Mouse (Mus musculus) G1E (cell line): ENCODE measurements around the gene 1700029H14Rik. TPM values are rescaled to one million over a fixed set of nuclear protein-coding genes. Genes with fewer than 3 reads are reported as not detected.

ENCODE experiments used
- ATAC-seq: 2 replicates; pipeline ENCODE4 v1.8.0; 2016; ENCODE audit warnings: mild to moderate bottlenecking; ENCODE audit not compliant: insufficient number of reproducible peaks, poor library complexity, low FRiP score, severe bottlenecking; ENCODE audit errors: extremely low read depth
- DNase-seq: peaks from one replicate; pipeline ENCODE4 v3.0.0; 2012; ENCODE audit warnings: low spot score
- H3K27me3 ChIP-seq: 2 replicates; pipeline ENCODE4 v1.6.1; 2012; ENCODE audit warnings: mild to moderate bottlenecking, low read length, inconsistent platforms; ENCODE audit not compliant: insufficient read depth
- H3K36me3 ChIP-seq: replicated peaks from 2 replicates; pipeline ENCODE3; 2012; ENCODE audit warnings: mild to moderate bottlenecking, inconsistent platforms
- H3K4me1 ChIP-seq: 2 replicates; pipeline ENCODE4 v1.6.1; 2012; ENCODE audit warnings: low read depth, low read length, inconsistent platforms, mixed read lengths; ENCODE audit not compliant: insufficient read depth
- H3K4me3 ChIP-seq: 2 replicates; pipeline ENCODE4 v1.5.1; 2012; ENCODE audit warnings: low read depth, mild to moderate bottlenecking, inconsistent platforms, low read length, moderate library complexity, mixed read lengths
- H3K9me3 ChIP-seq: replicated peaks from 2 replicates; pipeline ENCODE4 v1.6.1; 2012; ENCODE audit warnings: inconsistent platforms
- CTCF ChIP-seq: IDR thresholded peaks from 2 replicates; pipeline ENCODE4 v1.5.1; 2012; ENCODE audit warnings: low read depth, low read length, inconsistent platforms, mixed read lengths
- GATA1 ChIP-seq: IDR thresholded peaks from 2 replicates; pipeline ENCODE4 v1.6.1; 2012; ENCODE audit warnings: borderline replicate concordance, low read length, inconsistent platforms, mixed read lengths
- GATA2 ChIP-seq: IDR thresholded peaks from 2 replicates; pipeline ENCODE4 v1.6.1; 2012; ENCODE audit warnings: low read depth, low read length, inconsistent platforms, borderline replicate concordance
- POLR2AphosphoS5 ChIP-seq: IDR thresholded peaks from 2 replicates; pipeline ENCODE4 v1.6.1; 2012; ENCODE audit warnings: low read depth, low read length, inconsistent platforms; ENCODE audit not compliant: insufficient replicate concordance
- TAL1 ChIP-seq: conservative IDR thresholded peaks from 2 replicates; pipeline ENCODE4 v1.6.1; 2012; ENCODE audit warnings: low read depth, low read length, inconsistent platforms, mixed read lengths
- polyA plus RNA-seq: library from polyadenylated mRNA; stranded (reverse); fragments of >175 nt; gene quantifications from 2 replicates; pipeline ENCODE4 v1.2.3, GENCODE M21; 2012
- total RNA-seq, 2 experiments: library from RNA; stranded (forward) in 1 of 2; stranded (reverse) in 1 of 2; fragments of 200-1000 nt in 1 of 2; fragments of >200 nt in 1 of 2; fragmentation: Nextera tagmentation in 1 of 2; gene quantifications; 2 replicates each; pipeline ENCODE4 v1.2.3; 2014 to 2017

Gene 1700029H14Rik
- total and polyA plus RNA-seq, 3 experiments = 0.05 TPM; not detected in 2

DNA sequence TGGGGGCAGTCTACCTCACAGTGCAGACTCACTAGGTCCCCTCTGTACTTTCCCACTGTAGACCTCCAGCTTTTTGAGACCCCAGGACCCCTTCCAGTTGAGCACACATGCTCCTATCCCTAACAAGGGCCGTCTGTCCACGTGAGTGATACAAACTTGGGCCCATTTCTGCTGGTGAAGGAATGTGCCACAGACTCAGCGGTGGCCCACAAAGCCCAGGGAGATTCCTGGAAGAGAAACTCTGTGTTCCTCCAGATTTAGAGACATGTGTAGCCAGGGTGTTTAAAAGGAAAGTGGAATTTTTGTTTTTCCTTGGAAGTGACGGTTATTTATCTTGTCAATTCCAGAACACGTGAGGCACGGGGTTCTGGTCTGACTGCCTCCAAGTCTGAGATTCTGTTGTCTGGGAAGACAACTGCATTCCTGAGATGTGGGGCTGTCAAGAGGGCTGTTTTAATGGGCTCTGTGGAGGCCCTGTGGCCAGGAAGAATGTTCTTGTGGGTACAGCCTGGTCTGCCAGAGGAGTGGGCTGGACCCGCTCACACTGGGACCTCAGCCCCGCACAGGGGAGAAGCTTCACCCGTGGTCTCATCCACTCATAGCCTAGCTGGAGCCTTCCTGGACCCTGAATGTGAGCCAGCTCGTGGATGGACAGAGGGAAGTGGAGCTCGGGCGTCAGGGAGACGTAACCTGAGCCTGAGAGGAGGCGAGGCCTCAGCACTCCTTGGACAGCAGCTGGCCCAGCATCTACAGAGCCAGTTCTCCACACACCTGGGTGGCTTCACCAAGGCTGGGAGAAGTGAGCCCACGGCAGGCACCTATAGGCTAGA, 33.0 kb downstream of the 1700029H14Rik start:
- ATAC-seq (no peak), DNase-seq (no peak)
- TF ChIP-seq GATA1 (no peak), GATA2 (no peak), POLR2AphosphoS5 (no peak), TAL1 (no peak), CTCF (no peak)
- H3K9me3 ChIP-seq = no peaks in the 10 kb centered on the region
- H3K27me3 ChIP-seq = no peaks in the 10 kb centered on the region; the same call in 1 of the 2 replicates
- no peaks in the 10 kb centered on the region for H3K36me3 ChIP-seq
- no peaks in the 10 kb centered on the region for H3K4me1 ChIP-seq
- no peak overlapping the region for H3K4me3 ChIP-seq

DNA sequence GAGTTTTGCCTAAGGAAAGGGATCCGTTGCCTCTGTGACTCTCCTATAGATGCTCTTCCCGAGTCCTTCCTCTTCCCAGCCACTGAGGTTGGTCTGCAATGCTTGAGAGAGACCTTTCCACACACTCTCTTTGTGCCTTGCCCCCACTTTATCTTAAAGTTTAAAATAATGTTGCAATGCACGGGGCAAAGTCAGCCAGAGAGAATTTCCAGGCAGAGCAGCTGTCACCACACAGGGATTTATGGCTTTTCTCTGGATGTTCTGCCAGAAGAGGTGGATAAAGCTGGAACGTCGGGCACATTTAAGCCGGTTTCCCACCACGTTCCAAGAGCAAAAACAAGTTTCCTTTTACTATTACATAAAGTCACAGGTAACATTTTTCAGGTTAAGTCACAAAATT, 40.9 kb downstream of the 1700029H14Rik start:
- no peaks in the 10 kb centered on the region for H3K4me1 ChIP-seq
- no peaks in the 10 kb centered on the region; the same call in 1 of the 2 replicates for H3K27me3 ChIP-seq
- H3K36me3 ChIP-seq = no peaks in the 10 kb centered on the region
- no peak overlapping the region for H3K4me3 ChIP-seq
- no peaks in the 10 kb centered on the region for H3K9me3 ChIP-seq
- no peak for ATAC-seq
- no peak for TF ChIP-seq GATA2
- no peak for TF ChIP-seq POLR2AphosphoS5
- no peak for TF ChIP-seq TAL1
- no peak for TF ChIP-seq GATA1
- TF ChIP-seq CTCF = no peak
- DNase-seq = no peak

- Histone ChIP-seq H3K9me3 (no peaks in the 10 kb centered on the region), H3K4me1 (no peaks in the 10 kb centered on the region), H3K4me3 (no peak overlapping the region), H3K27me3 (peaks cover 2% of the 10 kb centered on the region), H3K36me3 (no peaks in the 10 kb centered on the region)
- TF ChIP-seq TAL1 = no peak
- no peak for TF ChIP-seq CTCF
- TF ChIP-seq GATA2 = no peak
- TF ChIP-seq POLR2AphosphoS5 = no peak
- TF ChIP-seq GATA1 = no peak
- DNase-seq (no peak), ATAC-seq (no peak)
Measured at GRCm38 (mm10) chr8:13520349-13520748, 41.9 kb downstream of the 1700029H14Rik start.

GRCm38 (mm10) chr8:13519503-13519902, 42.8 kb downstream of the 1700029H14Rik start:
- no peak for DNase-seq
- Histone ChIP-seq H3K27me3 (peaks cover 2% of the 10 kb centered on the region; the same call in 1 of the 2 replicates), H3K36me3 (no peaks in the 10 kb centered on the region), H3K4me3 (no peak overlapping the region), H3K4me1 (no peaks in the 10 kb centered on the region), H3K9me3 (no peaks in the 10 kb centered on the region)
- no peak for ATAC-seq
- no peak for TF ChIP-seq POLR2AphosphoS5
- no peak for TF ChIP-seq CTCF
- TF ChIP-seq GATA2 = no peak
- TF ChIP-seq GATA1 = no peak
- no peak for TF ChIP-seq TAL1

GRCm38 (mm10) chr8:13517284-13517781, 44.9 kb downstream of the 1700029H14Rik start:
- DNase-seq (no peak), ATAC-seq (no peak)
- no peaks in the 10 kb centered on the region for H3K36me3 ChIP-seq
- TF ChIP-seq CTCF = no peak
- TF ChIP-seq POLR2AphosphoS5 = no peak
- TF ChIP-seq GATA2 = no peak
- TF ChIP-seq GATA1 = no peak
- no peak for TF ChIP-seq TAL1
- H3K4me3 ChIP-seq = no peak overlapping the region
- H3K27me3 ChIP-seq = peaks cover 2% of the 10 kb centered on the region
- H3K4me1 ChIP-seq = no peaks in the 10 kb centered on the region
- H3K9me3 ChIP-seq = no peaks in the 10 kb centered on the region

GRCm38 (mm10) chr8:13516728-13517127, 45.5 kb downstream of the 1700029H14Rik start:
- H3K36me3 ChIP-seq = no peaks in the 10 kb centered on the region
- no peaks in the 10 kb centered on the region for H3K4me1 ChIP-seq
- H3K4me3 ChIP-seq = no peak overlapping the region
- ATAC-seq (no peak), DNase-seq (no peak)
- no peaks in the 10 kb centered on the region for H3K9me3 ChIP-seq
- TF ChIP-seq GATA1 = no peak
- no peak for TF ChIP-seq TAL1
- TF ChIP-seq GATA2 = no peak
- TF ChIP-seq POLR2AphosphoS5 = no peak
- TF ChIP-seq CTCF = no peak
- peaks cover 2% of the 10 kb centered on the region for H3K27me3 ChIP-seq

- DNase-seq = no peak
- no peak for ATAC-seq
Measured at GRCm38 (mm10) chr8:13516011-13516442, 46.2 kb downstream of the 1700029H14Rik start.

More at GRCm38 (mm10) chr8:13516011-13516442, 46.2 kb downstream of the 1700029H14Rik start:
- Histone ChIP-seq H3K4me1 (no peaks in the 10 kb centered on the region), H3K4me3 (no peak overlapping the region), H3K27me3 (peaks cover 2% of the 10 kb centered on the region), H3K36me3 (no peaks in the 10 kb centered on the region), H3K9me3 (no peaks in the 10 kb centered on the region)
- TF ChIP-seq POLR2AphosphoS5 (no peak), GATA1 (no peak), GATA2 (no peak), TAL1 (no peak), CTCF (no peak)
